Mouse (Mus musculus): Measurements from ENCODE around the gene Wdr27.

The Wdr27 gene

GRCm38 (mm10) chr17:14826715-14827295 is 116.2 kb downstream of the Wdr27 start:
- DNase-seq (ENCODE audit: low read depth, low spot score), result no peak

DNA sequence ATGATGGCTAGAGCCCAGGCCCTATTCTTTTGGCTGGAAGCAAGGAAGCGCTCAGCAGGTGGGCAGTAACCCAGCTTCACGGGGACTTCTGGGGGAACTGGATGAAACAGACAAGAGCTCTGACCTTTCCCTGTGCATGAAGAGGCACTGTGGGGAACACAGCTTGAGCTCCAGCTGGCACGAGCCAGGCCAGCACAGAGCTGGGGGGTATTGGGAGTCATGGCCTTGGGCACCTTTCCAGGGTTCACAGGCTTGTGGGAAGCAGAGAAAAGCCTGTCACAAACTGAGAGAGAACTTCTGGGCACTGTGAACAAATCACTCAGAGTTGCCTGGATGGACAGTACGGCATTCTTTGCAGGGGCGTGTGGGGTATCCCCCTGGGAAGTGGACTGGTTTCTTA is 118.0 kb downstream of the Wdr27 start:
- no peak for DNase-seq (ENCODE audit: low read depth, low spot score)

- peak; percentile 97 for DNase-seq (ENCODE audit: low read depth, low spot score)
These were observed 125.0 kb downstream of the Wdr27 start for GRCm38 (mm10) chr17:14817975-14818374.

- DNase-seq (ENCODE audit: low read depth, low spot score), result no peak
These were observed 126.9 kb downstream of the Wdr27 start for GRCm38 (mm10) chr17:14816107-14816506.

GRCm38 (mm10) chr17:14815304-14815703 is 127.7 kb downstream of the Wdr27 start:
- peak; percentile 27 for DNase-seq (ENCODE audit: low read depth, low spot score)

GRCm38 (mm10) chr17:14812631-14813030 is 130.3 kb downstream of the Wdr27 start:
- DNase-seq (ENCODE audit: low read depth, low spot score), result no peak

DNA sequence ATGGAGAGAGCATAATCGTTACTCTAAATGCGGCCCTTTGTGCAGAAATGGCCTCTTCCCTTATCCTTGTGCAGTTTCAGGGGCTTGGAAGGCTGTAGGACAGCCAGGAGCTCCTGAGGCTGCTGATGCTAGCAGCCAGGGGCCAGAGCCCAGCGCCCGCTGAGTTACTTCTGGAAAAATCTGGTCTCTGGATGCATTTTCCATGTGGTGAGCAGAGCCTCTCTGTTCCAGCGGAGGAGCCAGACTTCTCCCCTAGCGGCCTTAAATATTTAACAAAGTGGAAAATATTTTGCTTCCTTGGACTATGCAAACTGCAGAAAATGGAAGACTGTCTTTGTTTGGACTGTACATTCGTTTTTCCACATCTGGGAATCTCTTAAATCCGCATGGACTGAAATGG is 130.9 kb downstream of the Wdr27 start:
- no peak for DNase-seq (ENCODE audit: low read depth, low spot score)

GRCm38 (mm10) chr17:14806808-14807207 is 136.2 kb downstream of the Wdr27 start:
- peak; percentile 45 for DNase-seq (ENCODE audit: low read depth, low spot score)

DNA sequence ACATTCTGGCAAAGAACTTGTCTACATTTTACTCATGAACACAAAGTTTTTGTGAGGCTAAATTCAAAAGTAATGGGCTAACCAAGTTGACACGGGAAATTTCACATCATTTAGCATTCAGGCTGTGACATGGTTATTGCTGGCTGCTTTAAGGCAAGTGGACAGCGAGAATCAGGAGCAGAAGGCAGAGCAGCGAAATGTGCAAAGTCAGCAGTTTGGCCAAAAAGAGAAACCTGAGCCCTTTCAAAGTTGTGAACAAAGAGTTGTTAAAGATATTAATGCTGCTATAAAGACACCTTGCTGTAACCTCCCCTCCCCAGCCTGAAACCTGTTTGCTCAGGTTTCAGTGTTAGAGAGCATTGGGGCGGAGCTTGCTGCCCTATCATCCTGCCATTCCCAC is 143.7 kb downstream of the Wdr27 start:
- no peak for DNase-seq (ENCODE audit: low read depth, low spot score)

- DNase-seq (ENCODE audit: low read depth, low spot score), result no peak
These were observed 147.9 kb downstream of the Wdr27 start for GRCm38 (mm10) chr17:14795074-14795473.

DNA sequence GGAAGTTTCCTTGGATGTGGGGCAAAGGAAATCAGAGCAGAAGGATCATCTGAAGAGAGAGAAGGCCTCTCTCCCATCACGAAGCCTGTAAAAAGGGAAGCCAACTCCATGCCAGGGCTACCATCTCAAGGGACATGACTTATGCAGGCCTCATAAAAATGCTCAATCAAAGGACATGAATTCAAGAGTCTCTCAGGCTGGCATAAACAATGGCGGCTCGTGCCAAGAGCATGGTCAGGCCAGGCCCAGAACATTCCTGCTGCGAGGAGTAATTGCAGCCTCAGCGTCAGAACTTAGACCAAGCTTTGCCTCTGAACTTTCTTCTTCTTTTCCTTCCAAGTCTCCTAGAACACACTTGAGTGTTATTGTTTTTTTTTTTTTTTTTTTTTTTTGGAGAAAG is 163.6 kb downstream of the Wdr27 start:
- no peak for DNase-seq (ENCODE audit: low read depth, low spot score)

- no peak for DNase-seq (ENCODE audit: low read depth, low spot score)
These were observed 171.6 kb downstream of the Wdr27 start for GRCm38 (mm10) chr17:14771339-14771738.

- no peak for DNase-seq (ENCODE audit: low read depth, low spot score)
These were observed 172.6 kb downstream of the Wdr27 start for GRCm38 (mm10) chr17:14770377-14770776.
